Comparison of ENCODE assay signal across 8 mouse cellular contexts in the genomic region with DNA sequence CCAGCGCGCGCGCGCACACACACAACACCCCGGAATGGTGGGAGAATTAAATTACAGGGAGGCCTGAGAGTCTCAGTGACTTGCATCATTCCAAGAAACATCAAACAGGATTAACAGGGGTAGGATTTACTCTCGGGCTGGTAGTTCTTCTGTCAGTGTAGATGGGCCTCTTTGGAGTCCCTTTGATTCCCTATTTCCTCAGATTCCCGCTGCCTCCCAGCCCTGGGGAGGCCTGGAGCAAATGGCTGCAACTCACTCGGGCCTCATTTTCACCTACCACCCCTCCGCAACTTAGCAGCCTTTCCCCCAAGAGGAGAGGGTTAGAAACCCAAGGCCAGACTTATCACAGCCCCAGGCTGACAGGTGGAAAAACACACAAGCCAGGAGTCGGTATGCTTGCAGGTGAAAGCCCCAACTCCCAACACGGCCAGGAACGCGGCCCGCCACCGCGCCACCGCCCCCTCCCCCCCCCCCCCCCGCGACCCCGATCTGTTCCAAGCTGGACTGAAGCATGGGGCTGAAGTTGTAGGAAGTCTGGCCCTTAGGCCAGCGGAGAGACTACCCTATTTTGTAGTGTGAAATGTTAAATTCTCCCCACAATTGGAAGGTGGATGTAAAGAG. TPM values are rescaled to one million over a fixed set of nuclear protein-coding genes. Genes with fewer than 3 reads are reported as not detected.
DNase-seq lines count a peak whose midpoint lies in the region; ATAC-seq and TF ChIP-seq lines count a peak whose summit lies in the region.

No protein-coding gene starts in this region.

- TF ChIP-seq EP300 in liver, embryonic 14.5 days (IDR thresholded peaks at IDR 0.05; ENCODE audit: low read depth): no peak

- no peaks in the 10 kb centered on the region for H3K27me3 ChIP-seq in kidney, embryonic 15.5 days
- no peaks in the 10 kb centered on the region for H3K27me3 ChIP-seq in forebrain, embryonic 14.5 days (replicated peaks; ENCODE audit: control insufficient read depth, insufficient read depth, low read length)
- no peaks in the 10 kb centered on the region for H3K27me3 ChIP-seq in liver, embryonic 14.5 days (ENCODE audit: control insufficient read depth, insufficient read depth, low read length)

- peaks cover 52% of the 10 kb centered on the region for H3K4me1 ChIP-seq in kidney, embryonic 15.5 days
- peaks cover 15% of the 10 kb centered on the region for H3K4me1 ChIP-seq in forebrain, embryonic 14.5 days (ENCODE audit: control insufficient read depth, insufficient read depth, low read length)
- H3K4me1 ChIP-seq in liver, embryonic 14.5 days (replicated peaks; ENCODE audit: control insufficient read depth in 2 of 2, insufficient read depth in 2 of 2, low read length in 1 of 2): peaks cover 31 to 33% of the 10 kb centered on the region in 2 experiments

- 3% methylated on average over 21 of the region's 22 CpGs for WGBS in kidney, embryonic 15.5 days
- 1% methylated on average over 21 of the region's 22 CpGs for WGBS in forebrain, embryonic 14.5 days
- 10% methylated on average over 22 of the region's 22 CpGs for WGBS in liver, embryonic 14.5 days (ENCODE audit: insufficient replicate concordance)

- DNase-seq in kidney, adult 9 months: no peak
- DNase-seq in ZHBTc4 (ENCODE audit: low read depth, low spot score): peak; percentile 16
- peak; percentile 34 for DNase-seq in forebrain, embryonic 14.5 days (ENCODE audit: low spot score)
- no peak for DNase-seq in liver, embryonic 14.5 days (ENCODE audit: low read depth in 3 of 3, low spot score in 3 of 3)
- DNase-seq in testis, postnatal 10 days (ENCODE audit: low spot score): peak; percentile 36
- DNase-seq in urinary bladder, postnatal 10 days (ENCODE audit: low spot score): no peak
- DNase-seq in left cerebral cortex, adult 11 months (ENCODE audit: low spot score): no peak

- peaks cover 32% of the 10 kb centered on the region for H3K36me3 ChIP-seq in kidney, embryonic 15.5 days
- H3K36me3 ChIP-seq in forebrain, embryonic 14.5 days (ENCODE audit: control insufficient read depth, insufficient read depth, low read length): peaks cover 25% of the 10 kb centered on the region
- H3K36me3 ChIP-seq in liver, embryonic 14.5 days (replicated peaks; ENCODE audit: control insufficient read depth, insufficient read depth, low read depth): peaks cover 44% of the 10 kb centered on the region

- peak overlapping the region; percentile 100 for H3K9ac ChIP-seq in kidney, embryonic 15.5 days
- peak overlapping the region; percentile 96 for H3K9ac ChIP-seq in forebrain, embryonic 14.5 days (ENCODE audit: low read length)
- H3K9ac ChIP-seq in liver, embryonic 14.5 days (replicated peaks): peak overlapping the region; percentile 97

- H3K4me3 ChIP-seq in kidney, embryonic 15.5 days (replicated peaks): peak overlapping the region; percentile 99
- peak overlapping the region; percentile 94 for H3K4me3 ChIP-seq in forebrain, embryonic 14.5 days (ENCODE audit: low read depth, low read length)
- peak overlapping the region; percentile 82 to 88 for H3K4me3 ChIP-seq in liver, embryonic 14.5 days (ENCODE audit: insufficient read depth in 1 of 2, low read depth in 2 of 2, low read length in 2 of 2)

- no peaks in the 10 kb centered on the region for H3K9me3 ChIP-seq in kidney, embryonic 15.5 days (replicated peaks)
- H3K9me3 ChIP-seq in forebrain, embryonic 14.5 days (replicated peaks; ENCODE audit: control insufficient read depth, low read length): no peaks in the 10 kb centered on the region
- H3K9me3 ChIP-seq in liver, embryonic 14.5 days (ENCODE audit: control insufficient read depth, low read length): no peaks in the 10 kb centered on the region

- peak overlapping the region; percentile 95 for H3K27ac ChIP-seq in kidney, embryonic 15.5 days
- H3K27ac ChIP-seq in forebrain, embryonic 14.5 days (ENCODE audit: low read depth, low read length): no peak overlapping the region
- H3K27ac ChIP-seq in liver, embryonic 14.5 days: peak overlapping the region; percentile 88

- peak overlapping the region; percentile 80 for H3K4me2 ChIP-seq in kidney, embryonic 15.5 days
- H3K4me2 ChIP-seq in forebrain, embryonic 14.5 days (ENCODE audit: low read length): peak overlapping the region; percentile 95
- H3K4me2 ChIP-seq in liver, embryonic 14.5 days (ENCODE audit: low read depth): peak overlapping the region; percentile 97

- TF ChIP-seq CTCF in liver, embryonic 14.5 days (IDR thresholded peaks at IDR 0.05; ENCODE audit: low read depth): no peak

- ATAC-seq in kidney, embryonic 15.5 days (replicated peaks; ENCODE audit: low FRiP score): no peak
- no peak for ATAC-seq in forebrain, embryonic 14.5 days
- ATAC-seq in liver, embryonic 14.5 days (ENCODE audit: insufficient read depth): no peak

RNA-seq across cellular contexts. Expression of gene Plagl2, which starts 1.3 kb away (rescaled TPM):
- 15.4 and 16.0 TPM in 2 replicates for polyA plus RNA-seq in kidney, embryonic 15.5 days (2015; fragmentation: Nextera tagmentation; extraction: Ambion mirVana)
- 9.0 and 9.2 TPM in 2 replicates for polyA plus RNA-seq in forebrain, embryonic 14.5 days (2014; fragmentation: Nextera tagmentation; extraction: Ambion mirVana)
- 14.4 and 14.5 TPM in 2 replicates for polyA plus RNA-seq in liver, embryonic 14.5 days (2012; rRNA removed)
- polyA plus RNA-seq in liver, embryonic 14.5 days (2014; fragmentation: Nextera tagmentation; extraction: Ambion mirVana): 23.9 and 27.0 TPM in 2 replicates

RNA-seq across cellular contexts. Expression of gene Pofut1, which starts 1.4 kb away (rescaled TPM):
- 6.4 and 7.0 TPM in 2 replicates for polyA plus RNA-seq in kidney, embryonic 15.5 days (2015; fragmentation: Nextera tagmentation; extraction: Ambion mirVana)
- 4.0 and 5.5 TPM in 2 replicates for polyA plus RNA-seq in forebrain, embryonic 14.5 days (2014; fragmentation: Nextera tagmentation; extraction: Ambion mirVana)
- polyA plus RNA-seq in liver, embryonic 14.5 days (2012; rRNA removed): 6.1 and 6.8 TPM in 2 replicates
- 3.2 and 3.7 TPM in 2 replicates for polyA plus RNA-seq in liver, embryonic 14.5 days (2014; fragmentation: Nextera tagmentation; extraction: Ambion mirVana)

RNA-seq across cellular contexts. Expression of gene Tspyl3, which starts 14.7 kb away (rescaled TPM):
- polyA plus RNA-seq in kidney, embryonic 15.5 days (2015; fragmentation: Nextera tagmentation; extraction: Ambion mirVana): 10.3 and 12.2 TPM in 2 replicates
- 23.5 and 27.6 TPM in 2 replicates for polyA plus RNA-seq in forebrain, embryonic 14.5 days (2014; fragmentation: Nextera tagmentation; extraction: Ambion mirVana)
- polyA plus RNA-seq in liver, embryonic 14.5 days (2012; rRNA removed): 2.1 and 2.3 TPM in 2 replicates
- 1.6 and 2.5 TPM in 2 replicates for polyA plus RNA-seq in liver, embryonic 14.5 days (2014; fragmentation: Nextera tagmentation; extraction: Ambion mirVana)

RNA-seq across cellular contexts. Expression of gene Kif3b, which starts 51.2 kb away (rescaled TPM):
- 8.1 and 9.0 TPM in 2 replicates for polyA plus RNA-seq in kidney, embryonic 15.5 days (2015; fragmentation: Nextera tagmentation; extraction: Ambion mirVana)
- polyA plus RNA-seq in forebrain, embryonic 14.5 days (2014; fragmentation: Nextera tagmentation; extraction: Ambion mirVana): 14.2 and 15.8 TPM in 2 replicates
- polyA plus RNA-seq in liver, embryonic 14.5 days (2012; rRNA removed): 2.0 and 2.5 TPM in 2 replicates
- polyA plus RNA-seq in liver, embryonic 14.5 days (2014; fragmentation: Nextera tagmentation; extraction: Ambion mirVana): 1.4 and 1.8 TPM in 2 replicates

Comparison
In these comparisons a context has a peak if more than half of its experiments do, and no peak if none do; other contexts are left out.
1. DNase-seq: peak in ZHBTc4 (single experiment), forebrain, embryonic 14.5 days (single experiment) and testis, postnatal 10 days (single experiment); none in kidney, adult 9 months (single experiment), liver, embryonic 14.5 days (0 of 3), urinary bladder, postnatal 10 days (single experiment) and left cerebral cortex, adult 11 months (single experiment).
2. Peak in every context shown above with its lines, with median percentiles within 50 percentile points of each other: H3K4me2 ChIP-seq, H3K4me3 ChIP-seq and H3K9ac ChIP-seq.